Mouse (Mus musculus) ES-E14 (cell line): Measurements from ENCODE around the gene Cops3. TPM values are rescaled to one million over a fixed set of nuclear protein-coding genes. Genes with fewer than 3 reads are reported as not detected.

Experiments
- DNase-seq: peaks from one replicate; pipeline ENCODE4 v3.0.0-alpha.2; 2013; ENCODE audit warnings: low read depth, low spot score
- H3K27ac ChIP-seq: 2 replicates; pipeline ENCODE4 v1.5.1; 2012; ENCODE audit warnings: low read depth, mild to moderate bottlenecking, low read length, moderate library complexity, mixed read lengths; ENCODE audit not compliant: poor library complexity, insufficient read depth, severe bottlenecking
- H3K36me3 ChIP-seq: 2 replicates; pipeline ENCODE4 v1.6.1; 2012; ENCODE audit warnings: mild to moderate bottlenecking, low read length, moderate library complexity, mixed read lengths; ENCODE audit not compliant: control insufficient read depth, poor library complexity, insufficient read depth, severe bottlenecking
- H3K4me1 ChIP-seq, 2 experiments: fragments of 150-350 bp in 1 of 2; sonication (generic) in 1 of 2; 2 replicates each; pipeline ENCODE4 v1.6.1; 2012; ENCODE audit warnings: low read length in 2 of 2, mild to moderate bottlenecking in 1 of 2, mixed read lengths in 1 of 2; ENCODE audit not compliant: control insufficient read depth in 2 of 2, insufficient read depth in 2 of 2, poor library complexity in 1 of 2
- H3K4me3 ChIP-seq, 2 experiments: fragments of 150-350 bp in 1 of 2; sonication (generic) in 1 of 2; 2 replicates each; pipeline ENCODE4 v1.5.1; 2012; ENCODE audit warnings: low read length in 2 of 2, low read depth in 1 of 2, mild to moderate bottlenecking in 1 of 2, mixed read lengths in 1 of 2; ENCODE audit not compliant: insufficient read depth in 1 of 2, poor library complexity in 1 of 2, severe bottlenecking in 1 of 2
- H3K9ac ChIP-seq: 2 replicates; pipeline ENCODE4 v1.6.1; 2012; ENCODE audit warnings: low read depth, mild to moderate bottlenecking, low read length, mixed read lengths; ENCODE audit not compliant: poor library complexity, insufficient read depth, severe bottlenecking
- H3K9me3 ChIP-seq: fragments of 150-350 bp; sonication (generic); 2 replicates; pipeline ENCODE4 v1.6.1; 2012; ENCODE audit warnings: low read depth, mild to moderate bottlenecking, low read length; ENCODE audit not compliant: control insufficient read depth, insufficient read depth
- CHD2 ChIP-seq: IDR thresholded peaks from 2 replicates; pipeline ENCODE4 v1.6.1; 2014; ENCODE audit warnings: mild to moderate bottlenecking, low read depth, low read length, inconsistent platforms
- HCFC1 ChIP-seq: IDR thresholded peaks from 2 replicates; pipeline ENCODE4 v1.6.1; 2012; ENCODE audit warnings: low read length, inconsistent platforms, borderline replicate concordance; ENCODE audit not compliant: insufficient read depth
- MAFK ChIP-seq: IDR thresholded peaks from 2 replicates; pipeline ENCODE4 v1.6.1; 2014; ENCODE audit warnings: mild to moderate bottlenecking, low read depth, low read length, inconsistent platforms; ENCODE audit not compliant: insufficient read depth
- ZC3H11A ChIP-seq: IDR thresholded peaks from 2 replicates; pipeline ENCODE4 v1.6.1; 2012; ENCODE audit warnings: low read depth, mild to moderate bottlenecking, inconsistent platforms, low read length, borderline replicate concordance
- ZNF384 ChIP-seq: IDR thresholded peaks from 2 replicates; pipeline ENCODE4 v1.6.1; 2012; ENCODE audit warnings: low read depth, low read length, inconsistent platforms
- in situ Hi-C, 2 experiments: fragments of 600-800 bp; cut with MboI; formaldehyde crosslinking; loops; one replicate each; pipeline ENCODE4 v1.15.1; 2025; ENCODE audit warnings: low sequenced_read_pairs in 2 of 2, inconsistent platforms in 1 of 2; ENCODE audit not compliant: unreplicated experiment in 2 of 2
- total RNA-seq: library from RNA; depleted of rRNA; stranded (reverse); fragments of 300-350 nt; gene quantifications from 2 replicates; pipeline ENCODE4 v1.2.3, GENCODE M21; 2012

Cops3 gene
- total RNA-seq, 1 experiment: 133 TPM

GRCm38 (mm10) chr11:59786444-59787198 is 53.0 kb downstream of the Cops3 start:
- no peak for DNase-seq
- Histone ChIP-seq H3K9ac (peak overlapping the region; percentile 79), H3K36me3 (peaks cover 6% of the 10 kb centered on the region; the same call in 1 of the 2 replicates), H3K4me1 (peaks cover 3 to 7% of the 10 kb centered on the region in 2 experiments; a peak in 2 of 4 replicates), H3K9me3 (no peaks in the 10 kb centered on the region), H3K4me3 (peak overlapping the region; percentile 52 to 74), H3K27ac (no peak overlapping the region)
- TF ChIP-seq ZC3H11A: no peak
- TF ChIP-seq HCFC1: no peak
- TF ChIP-seq ZNF384: no peak
- no peak for TF ChIP-seq MAFK
- no peak for TF ChIP-seq CHD2
- in situ Hi-C loops: no loop called here

- in situ Hi-C loops: no loop called here
- Histone ChIP-seq H3K27ac (no peak overlapping the region), H3K4me1 (peaks cover 3 to 7% of the 10 kb centered on the region in 2 experiments; a peak in 2 of 4 replicates), H3K4me3 (no peak overlapping the region), H3K9ac (no peak overlapping the region), H3K9me3 (no peaks in the 10 kb centered on the region), H3K36me3 (peaks cover 6% of the 10 kb centered on the region; the same call in 1 of the 2 replicates)
- no peak for DNase-seq
- TF ChIP-seq HCFC1: no peak
- TF ChIP-seq MAFK: no peak
- TF ChIP-seq ZC3H11A: no peak
Observed at GRCm38 (mm10) chr11:59783591-59783990, 56.0 kb downstream of the Cops3 start.

GRCm38 (mm10) chr11:59782091-59782590 is 57.5 kb downstream of the Cops3 start:
- H3K27ac ChIP-seq: no peak overlapping the region
- peaks cover 3 to 7% of the 10 kb centered on the region in 2 experiments; a peak in 2 of 4 replicates for H3K4me1 ChIP-seq
- H3K4me3 ChIP-seq: no peak overlapping the region
- H3K9ac ChIP-seq: no peak overlapping the region
- H3K36me3 ChIP-seq: peaks cover 6% of the 10 kb centered on the region; the same call in 1 of the 2 replicates
- H3K9me3 ChIP-seq: no peaks in the 10 kb centered on the region
- peak; percentile 20 for DNase-seq
- TF ChIP-seq HCFC1: no peak
- TF ChIP-seq CHD2: 0 out of 2 replicates have a peak, but pooled peaks have one; percentile 30
- no peak for TF ChIP-seq MAFK
- in situ Hi-C loops: no loop called here

GRCm38 (mm10) chr11:59780241-59780640 is 59.4 kb downstream of the Cops3 start:
- Histone ChIP-seq H3K9ac (no peak overlapping the region), H3K27ac (no peak overlapping the region), H3K4me3 (no peak overlapping the region), H3K36me3 (peaks cover 7% of the 10 kb centered on the region; the same call in 1 of the 2 replicates), H3K9me3 (no peaks in the 10 kb centered on the region), H3K4me1 (peaks cover 0 to 2% of the 10 kb centered on the region in 2 experiments; a peak in 1 of 4 replicates)
- no peak for DNase-seq
- in situ Hi-C loops: no loop called here
- TF ChIP-seq CHD2: no peak
- no peak for TF ChIP-seq HCFC1
- TF ChIP-seq ZNF384: no peak
- TF ChIP-seq ZC3H11A: no peak
- no peak for TF ChIP-seq MAFK

GRCm38 (mm10) chr11:59779406-59779805 is 60.2 kb downstream of the Cops3 start:
- H3K9me3 ChIP-seq: no peaks in the 10 kb centered on the region
- no peak overlapping the region for H3K4me3 ChIP-seq
- H3K27ac ChIP-seq: no peak overlapping the region
- DNase-seq: no peak
- peaks cover 0 to 2% of the 10 kb centered on the region in 2 experiments; a peak in 1 of 4 replicates for H3K4me1 ChIP-seq
- H3K36me3 ChIP-seq: peaks cover 5% of the 10 kb centered on the region; the same call in 1 of the 2 replicates
- in situ Hi-C loops: no loop called here
- TF ChIP-seq HCFC1 (no peak), MAFK (no peak), CHD2 (no peak), ZNF384 (no peak), ZC3H11A (no peak)
- no peak overlapping the region for H3K9ac ChIP-seq
